Mouse (Mus musculus): ENCODE measurements around the gene Olfr675. TPM values are rescaled to one million over a fixed set of nuclear protein-coding genes. Genes with fewer than 3 reads are reported as not detected.

The Olfr675 gene
- polyA plus RNA-seq, 1 experiment from 2014 or later = not detected

Other genes starting within 250 kb of the Olfr675 start
- gene Usp17lb, start 185.9 kb downstream of the Olfr675 start, polyA plus RNA-seq (2014; fragmentation: Nextera tagmentation; extraction: Ambion mirVana) = not detected in 2 replicates
- gene Usp17la, start 171.5 kb downstream of the Olfr675 start, polyA plus RNA-seq (2014; fragmentation: Nextera tagmentation; extraction: Ambion mirVana) = not detected in 2 replicates
- gene Olfr665, start 150.4 kb downstream of the Olfr675 start, polyA plus RNA-seq (2014; fragmentation: Nextera tagmentation; extraction: Ambion mirVana) = not detected in 2 replicates
- not detected in 2 replicates for gene Olfr666, start 132.5 kb downstream of the Olfr675 start, polyA plus RNA-seq (2014; fragmentation: Nextera tagmentation; extraction: Ambion mirVana)
- not detected in 2 replicates for gene Olfr667, start 107.0 kb downstream of the Olfr675 start, polyA plus RNA-seq (2014; fragmentation: Nextera tagmentation; extraction: Ambion mirVana)
- gene Olfr668, start 100.4 kb downstream of the Olfr675 start, polyA plus RNA-seq (2014; fragmentation: Nextera tagmentation; extraction: Ambion mirVana) = not detected in 2 replicates
- not detected in 2 replicates for gene Olfr669, start 94.2 kb downstream of the Olfr675 start, polyA plus RNA-seq (2014; fragmentation: Nextera tagmentation; extraction: Ambion mirVana)
- not detected in 2 replicates for gene Olfr670, start 65.8 kb downstream of the Olfr675 start, polyA plus RNA-seq (2014; fragmentation: Nextera tagmentation; extraction: Ambion mirVana)
- gene Olfr671, start 49.3 kb downstream of the Olfr675 start, polyA plus RNA-seq (2014; fragmentation: Nextera tagmentation; extraction: Ambion mirVana) = not detected in 2 replicates
- not detected in 2 replicates for gene Olfr672, start 26.4 kb downstream of the Olfr675 start, polyA plus RNA-seq (2014; fragmentation: Nextera tagmentation; extraction: Ambion mirVana)
- not detected in 2 replicates for gene Olfr676, start 4.2 kb upstream of the Olfr675 start, polyA plus RNA-seq (2014; fragmentation: Nextera tagmentation; extraction: Ambion mirVana)
- not detected in 2 replicates for gene Olfr677, start 22.9 kb upstream of the Olfr675 start, polyA plus RNA-seq (2014; fragmentation: Nextera tagmentation; extraction: Ambion mirVana)
- not detected in 2 replicates for gene Olfr678, start 36.0 kb upstream of the Olfr675 start, polyA plus RNA-seq (2014; fragmentation: Nextera tagmentation; extraction: Ambion mirVana)
- not detected in 2 replicates for gene Olfr679, start 52.7 kb upstream of the Olfr675 start, polyA plus RNA-seq (2014; fragmentation: Nextera tagmentation; extraction: Ambion mirVana)
- not detected in 2 replicates for gene Olfr680-ps1, start 64.4 kb upstream of the Olfr675 start, polyA plus RNA-seq (2014; fragmentation: Nextera tagmentation; extraction: Ambion mirVana)
- not detected in 2 replicates for gene Olfr681, start 88.4 kb upstream of the Olfr675 start, polyA plus RNA-seq (2014; fragmentation: Nextera tagmentation; extraction: Ambion mirVana)
- not detected in 2 replicates for gene Olfr683, start 118.6 kb upstream of the Olfr675 start, polyA plus RNA-seq (2014; fragmentation: Nextera tagmentation; extraction: Ambion mirVana)
- not detected in 2 replicates for gene Olfr684, start 135.2 kb upstream of the Olfr675 start, polyA plus RNA-seq (2014; fragmentation: Nextera tagmentation; extraction: Ambion mirVana)
- not detected in 2 replicates for gene Olfr685, start 157.6 kb upstream of the Olfr675 start, polyA plus RNA-seq (2014; fragmentation: Nextera tagmentation; extraction: Ambion mirVana)
- not detected in 2 replicates for gene Olfr686, start 179.0 kb upstream of the Olfr675 start, polyA plus RNA-seq (2014; fragmentation: Nextera tagmentation; extraction: Ambion mirVana)